Mouse (Mus musculus): ENCODE data around the gene Gm17359. TPM values are rescaled to one million over a fixed set of nuclear protein-coding genes. Genes with fewer than 3 reads are reported as not detected.
A peak's percentile ranks its signal among the peaks of the same experiment; 100 is the strongest.

Gm17359 gene
- total and polyA plus RNA-seq, 3 experiments = not detected

- dilution Hi-C loops (cut with MboI; ENCODE audit: extremely low pct_ligation_motif_present, extremely low pct_unique_long_range_greater_than_20kb, low sequenced_read_pairs) = no loop called here
Observed at GRCm38 (mm10) chr3:79484286-79485063, 148.0 kb downstream of the Gm17359 start.

GRCm38 (mm10) chr3:79488025-79488424 is 151.6 kb downstream of the Gm17359 start:
- H3K27ac ChIP-seq (ENCODE audit: insufficient read depth, low read depth) = no peak overlapping the region
- H3K4me3 ChIP-seq (replicated peaks in 1 of 3; ENCODE audit: low read depth in 2 of 3, low read length in 2 of 3, poor library complexity in 1 of 3) = no peak overlapping the region
- dilution Hi-C loops (cut with MboI; ENCODE audit: extremely low pct_ligation_motif_present, extremely low pct_unique_long_range_greater_than_20kb, low sequenced_read_pairs) (no loop called here), in situ Hi-C loops (cut with MboI; ENCODE audit: low pct_ligation_motif_present, low pct_unique_long_range_greater_than_20kb, low sequenced_read_pairs) (no loop called here)
- no peak overlapping the region for H3K4me2 ChIP-seq (ENCODE audit: insufficient read depth, low read depth, poor library complexity, severe bottlenecking)
- H3K9me3 ChIP-seq (replicated peaks; ENCODE audit: low read length) = peaks cover 7% of the 10 kb centered on the region
- H3K9ac ChIP-seq (ENCODE audit: insufficient read depth, low read depth) = no peak overlapping the region
- TF ChIP-seq USF1 (IDR thresholded peaks at IDR 0.05; ENCODE audit: low read depth, low read length) (no peak), SIN3A (IDR thresholded peaks at IDR 0.05; ENCODE audit: low read length) (no peak), GABPA (IDR thresholded peaks at IDR 0.05; ENCODE audit: insufficient replicate concordance, low read depth, low read length) (no peak), RAD21 (IDR thresholded peaks at IDR 0.05; ENCODE audit: low read depth, low read length) (no peak), USF2 (conservative IDR thresholded peaks at IDR 0.05; ENCODE audit: low read depth, low read length) (no peak), POLR2A (IDR thresholded peaks at IDR 0.05; ENCODE audit: low read depth, low read length) (no peak), EP300 (IDR thresholded peaks at IDR 0.05; ENCODE audit: low read length) (no peak)
- no peaks in the 10 kb centered on the region for H3K79me2 ChIP-seq (replicated peaks; ENCODE audit: control insufficient read depth, extremely low read depth, insufficient read depth, poor library complexity, severe bottlenecking)
- H3K4me1 ChIP-seq (ENCODE audit: control insufficient read depth in 1 of 2, insufficient read depth in 2 of 2) = peaks cover 0 to 7% of the 10 kb centered on the region in 2 experiments; a peak in 2 of 4 replicates
- H3K36me3 ChIP-seq (replicated peaks in 1 of 2; ENCODE audit: control insufficient read depth in 1 of 2, insufficient read depth in 1 of 2, low read length in 1 of 2) = no peaks in the 10 kb centered on the region
- H3K27me3 ChIP-seq (replicated peaks) = no peaks in the 10 kb centered on the region
- no peak for DNase-seq (ENCODE audit: extremely low read depth)

More at GRCm38 (mm10) chr3:79484286-79485063, 148.0 kb downstream of the Gm17359 start:
- no peaks in the 10 kb centered on the region for H3K27me3 ChIP-seq (replicated peaks)
- H3K4me3 ChIP-seq (replicated peaks in 1 of 3; ENCODE audit: low read depth in 2 of 3, low read length in 2 of 3, poor library complexity in 1 of 3) = no peak overlapping the region
- peaks cover 0 to 7% of the 10 kb centered on the region in 2 experiments; a peak in 2 of 4 replicates for H3K4me1 ChIP-seq (ENCODE audit: control insufficient read depth in 1 of 2, insufficient read depth in 2 of 2)
- TF ChIP-seq BHLHE40 (IDR thresholded peaks at IDR 0.05; ENCODE audit: low read depth, low read length) (no peak), IRF4 (IDR thresholded peaks at IDR 0.05; ENCODE audit: low read depth, low read length) (no peak), SIN3A (IDR thresholded peaks at IDR 0.05; ENCODE audit: low read length) (no peak), UBTF (IDR thresholded peaks at IDR 0.05; ENCODE audit: low read depth, low read length) (no peak), RCOR1 (conservative IDR thresholded peaks at IDR 0.05; ENCODE audit: low read depth, low read length) (no peak), JUND (conservative IDR thresholded peaks at IDR 0.05; ENCODE audit: low read depth, low read length) (no peak), MAFK (IDR thresholded peaks at IDR 0.05; ENCODE audit: insufficient replicate concordance, low read length) (no peak), MYC (IDR thresholded peaks at IDR 0.05; ENCODE audit: low read depth, low read length) (no peak), TBP (conservative IDR thresholded peaks at IDR 0.05; ENCODE audit: low read depth, low read length) (no peak), ZKSCAN1 (IDR thresholded peaks at IDR 0.05; ENCODE audit: borderline replicate concordance, low read depth, low read length) (no peak), TCF12 (IDR thresholded peaks at IDR 0.05; ENCODE audit: low read depth, low read length) (no peak), NRF1 (IDR thresholded peaks at IDR 0.05; ENCODE audit: low read depth, low read length) (no peak), POLR2AphosphoS2 (IDR thresholded peaks at IDR 0.05; ENCODE audit: low read depth, low read length) (no peak), ZNF384 (IDR thresholded peaks at IDR 0.05; ENCODE audit: low read depth, low read length) (no peak), MAX (IDR thresholded peaks at IDR 0.05; ENCODE audit: low read length) (no peak), GABPA (IDR thresholded peaks at IDR 0.05; ENCODE audit: insufficient replicate concordance, low read depth, low read length) (no peak), HCFC1 (IDR thresholded peaks at IDR 0.05; ENCODE audit: low read depth, low read length) (no peak), ZC3H11A (IDR thresholded peaks at IDR 0.05; ENCODE audit: low read depth, low read length) (no peak), USF2 (conservative IDR thresholded peaks at IDR 0.05; ENCODE audit: low read depth, low read length) (no peak), CHD1 (IDR thresholded peaks at IDR 0.05; ENCODE audit: low read depth, low read length) (no peak)
- H3K27ac ChIP-seq (ENCODE audit: insufficient read depth, low read depth) = no peak overlapping the region
- no peaks in the 10 kb centered on the region for H3K36me3 ChIP-seq (replicated peaks in 1 of 2; ENCODE audit: control insufficient read depth in 1 of 2, insufficient read depth in 1 of 2, low read length in 1 of 2)
- peaks cover 7% of the 10 kb centered on the region for H3K9me3 ChIP-seq (replicated peaks; ENCODE audit: low read length)
- no peak overlapping the region for H3K4me2 ChIP-seq (ENCODE audit: insufficient read depth, low read depth, poor library complexity, severe bottlenecking)
- no peaks in the 10 kb centered on the region for H3K79me2 ChIP-seq (replicated peaks; ENCODE audit: control insufficient read depth, extremely low read depth, insufficient read depth, poor library complexity, severe bottlenecking)
- H3K9ac ChIP-seq (ENCODE audit: insufficient read depth, low read depth) = no peak overlapping the region
- in situ Hi-C loops (cut with MboI; ENCODE audit: low pct_ligation_motif_present, low pct_unique_long_range_greater_than_20kb, low sequenced_read_pairs) = no loop called here
- DNase-seq (ENCODE audit: extremely low read depth) = peak; percentile 4
